Mouse (Mus musculus) T-helper 17 cell (primary cell): ENCODE results near the gene Akr1b3.
"Not testable (repeated sequence)": the region's sequence is repeated elsewhere in the genome, so short reads cannot be mapped to it uniquely, and the experiment has no call there.

Experiments used
- in situ Hi-C, 2 experiments: fragments of 300-600 bp; cut with MboI, MseI; formaldehyde crosslinking; loops; 1 replicate in 1 of 2; 2 replicates in 1 of 2; pipeline ENCODE4 v1.15.1; 2025; ENCODE audit warnings: high pct_unique_total_duplicates in 2 of 2

Gene Akr1b3

GRCm38 (mm10) chr6:34316854-34317771 is at the start of gene Akr1b3:
TSS of gene Akr1b3 (minus strand) at chr6:34317478.
- in situ Hi-C loops, result no loop called here

- in situ Hi-C loops, result loop anchor here in 1 of 2 experiments (5.0 to 10.0 kb wide), 2 partner anchors 83 to 1770 kb away; no protein-coding TSS in a partner anchor
These were observed 47.2 kb upstream of the Akr1b3 start for GRCm38 (mm10) chr6:34364217-34365136.

GRCm38 (mm10) chr6:34355841-34356240 is 38.6 kb upstream of the Akr1b3 start:
- in situ Hi-C loops, result no loop called here

- in situ Hi-C loops, result no loop called here
These were observed 38.1 kb upstream of the Akr1b3 start for GRCm38 (mm10) chr6:34355349-34355747.

- in situ Hi-C loops, result no loop called here
These were observed 37.4 kb upstream of the Akr1b3 start for GRCm38 (mm10) chr6:34354354-34355348.

- in situ Hi-C loops, result no loop called here
These were observed 36.5 kb upstream of the Akr1b3 start, which contains the start of gene Akr1b8 for GRCm38 (mm10) chr6:34353658-34354353. TSS of gene Akr1b8 (plus strand) at chr6:34354119.

- in situ Hi-C loops, result no loop called here
These were observed 35.1 kb upstream of the Akr1b3 start for GRCm38 (mm10) chr6:34352401-34352800.

GRCm38 (mm10) chr6:34351481-34351880 is 34.2 kb upstream of the Akr1b3 start:
- in situ Hi-C loops, result not testable (repeated sequence)

GRCm38 (mm10) chr6:34350037-34350699 is 32.9 kb upstream of the Akr1b3 start:
- in situ Hi-C loops, result no loop called here

GRCm38 (mm10) chr6:34346096-34346898 is 29.0 kb upstream of the Akr1b3 start:
- in situ Hi-C loops, result loop anchor here in 1 of 2 experiments (5.0 kb wide), 1 partner anchor 54 kb away; no protein-coding TSS in a partner anchor

- in situ Hi-C loops, result loop anchor here (5.0 kb wide), 2 partner anchors 53 to 97 kb away; no protein-coding TSS in a partner anchor
These were observed 27.7 kb upstream of the Akr1b3 start for GRCm38 (mm10) chr6:34344935-34345334.

GRCm38 (mm10) chr6:34344135-34344850 is 27.0 kb upstream of the Akr1b3 start:
- in situ Hi-C loops, result loop anchor here in 1 of 2 experiments (5.0 kb wide), 1 partner anchor 98 kb away; no protein-coding TSS in a partner anchor

GRCm38 (mm10) chr6:34343426-34343825 is 26.1 kb upstream of the Akr1b3 start:
- in situ Hi-C loops, result loop anchor here in 1 of 2 experiments (5.0 kb wide), 1 partner anchor 99 kb away; no protein-coding TSS in a partner anchor

- in situ Hi-C loops, result loop anchor here in 1 of 2 experiments (5.0 kb wide), 1 partner anchor 100 kb away; no protein-coding TSS in a partner anchor
These were observed 25.2 kb upstream of the Akr1b3 start for GRCm38 (mm10) chr6:34342476-34342875.

- in situ Hi-C loops, result loop anchor here in 1 of 2 experiments (5.0 kb wide), 1 partner anchor 100 kb away; no protein-coding TSS in a partner anchor
These were observed 24.7 kb upstream of the Akr1b3 start for GRCm38 (mm10) chr6:34341991-34342390.

GRCm38 (mm10) chr6:34337799-34338198 is 20.5 kb upstream of the Akr1b3 start:
- in situ Hi-C loops, result loop anchor here in 1 of 2 experiments (5.0 kb wide), 1 partner anchor 45 kb away; no protein-coding TSS in a partner anchor

GRCm38 (mm10) chr6:34334673-34335072 is 17.4 kb upstream of the Akr1b3 start:
- in situ Hi-C loops, result loop anchor here in 1 of 2 experiments (5.0 kb wide), 1 partner anchor 42 kb away; no protein-coding TSS in a partner anchor
